In the genomic region with DNA sequence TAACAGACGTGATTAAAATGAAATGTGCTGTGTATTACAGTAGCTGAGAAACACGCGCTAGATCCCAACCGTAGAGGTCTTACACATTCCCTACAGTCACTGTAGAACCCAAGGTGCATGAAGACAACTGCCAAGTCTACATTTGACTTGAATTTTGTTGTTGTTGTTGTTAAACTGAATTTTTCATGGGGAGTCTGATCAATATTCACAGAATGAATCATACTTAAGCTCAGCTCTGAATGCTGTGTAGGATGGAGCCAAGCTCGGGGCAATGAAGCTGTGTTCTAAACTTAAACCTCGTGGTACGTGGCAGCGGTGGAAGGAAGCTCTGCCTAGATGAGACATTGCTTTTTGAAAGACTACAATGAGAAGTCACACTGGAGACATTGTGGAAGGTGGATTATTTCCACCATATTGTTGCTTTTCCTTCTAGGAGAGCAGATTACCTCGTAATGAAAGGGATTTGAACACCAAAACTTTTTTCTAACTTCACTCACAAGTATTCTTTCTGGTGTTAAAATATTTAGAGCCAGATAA, we compare ENCODE assay signal across 11 mouse cellular contexts. TPM values are rescaled to one million over a fixed set of nuclear protein-coding genes. Genes with fewer than 3 reads are reported as not detected.
DNase-seq lines count a peak whose midpoint lies in the region; ATAC-seq and TF ChIP-seq lines count a peak whose summit lies in the region.
"Had no signal": no experiment of that assay in that cellular context is flagged by ENCODE, and none has a peak within 500 bp of the region (broad histone marks: within the 10 kb centered on the region; RNA-seq: fewer than 3 reads in every experiment).

No protein-coding gene starts in this region.

- peak overlapping the region; percentile 17; the same call in 1 of the 2 replicates for H3K4me3 ChIP-seq in heart, embryonic 12.5 days
- peak overlapping the region; percentile 45 for H3K4me3 ChIP-seq in midbrain, embryonic 10.5 days
- no peak overlapping the region for H3K4me3 ChIP-seq in midbrain, postnatal 0 days (ENCODE audit: low read depth, low read length)
- peak overlapping the region; percentile 29; the same call in 1 of the 2 replicates for H3K4me3 ChIP-seq in embryonic fibroblast, embryonic 13.5 days (ENCODE audit: insufficient read depth, low read length)
- no peak overlapping the region for H3K4me3 ChIP-seq in liver, postnatal 0 days (ENCODE audit: low read depth, low read length)

- no peaks in the 10 kb centered on the region for H3K27me3 ChIP-seq in heart, embryonic 12.5 days (replicated peaks)
- no peaks in the 10 kb centered on the region for H3K27me3 ChIP-seq in midbrain, embryonic 10.5 days (ENCODE audit: low read depth, poor library complexity, severe bottlenecking)
- H3K27me3 ChIP-seq in midbrain, postnatal 0 days (ENCODE audit: insufficient read depth, low read length): peaks cover 5% of the 10 kb centered on the region; the same call in 1 of the 2 replicates
- H3K27me3 ChIP-seq in liver, postnatal 0 days (ENCODE audit: insufficient read depth, low read length): no peaks in the 10 kb centered on the region

- no peak for TF ChIP-seq EP300 in liver, postnatal 0 days (IDR thresholded peaks at IDR 0.05; ENCODE audit: low read depth)

- 33% methylated on average over 9 of the region's 9 CpGs for whole genome bisulfite sequencing in heart, embryonic 12.5 days
- WGBS in midbrain, embryonic 10.5 days: 32% methylated on average over 9 of the region's 9 CpGs
- 36% methylated on average over 9 of the region's 9 CpGs for WGBS in midbrain, postnatal 0 days
- WGBS in liver, postnatal 0 days (ENCODE audit: insufficient replicate concordance): 35% methylated on average over 9 of the region's 9 CpGs

- no peak overlapping the region for H3K9ac ChIP-seq in heart, embryonic 12.5 days
- H3K9ac ChIP-seq in midbrain, postnatal 0 days (replicated peaks; ENCODE audit: low read length, poor library complexity, severe bottlenecking): no peak overlapping the region
- H3K9ac ChIP-seq in liver, postnatal 0 days (replicated peaks): no peak overlapping the region

- TF ChIP-seq CTCF in midbrain, postnatal 0 days (IDR thresholded peaks at IDR 0.05): no peak
- no peak for TF ChIP-seq CTCF in embryonic fibroblast, embryonic 13.5 days (IDR thresholded peaks at IDR 0.05; ENCODE audit: borderline replicate concordance, insufficient read depth, low read length)
- TF ChIP-seq CTCF in liver, postnatal 0 days (IDR thresholded peaks at IDR 0.05; ENCODE audit: low read depth): no peak

- no peaks in the 10 kb centered on the region for H3K9me3 ChIP-seq in heart, embryonic 12.5 days (replicated peaks)
- H3K9me3 ChIP-seq in midbrain, embryonic 10.5 days (replicated peaks): no peaks in the 10 kb centered on the region
- no peaks in the 10 kb centered on the region for H3K9me3 ChIP-seq in midbrain, postnatal 0 days (ENCODE audit: low read length)
- H3K9me3 ChIP-seq in liver, postnatal 0 days (ENCODE audit: low read length): no peaks in the 10 kb centered on the region

- no peak overlapping the region for H3K27ac ChIP-seq in heart, embryonic 12.5 days (ENCODE audit: poor library complexity, severe bottlenecking)
- H3K27ac ChIP-seq in midbrain, embryonic 10.5 days (replicated peaks): no peak overlapping the region
- H3K27ac ChIP-seq in midbrain, postnatal 0 days (ENCODE audit: low read depth, low read length): no peak overlapping the region
- H3K27ac ChIP-seq in embryonic fibroblast, embryonic 13.5 days (ENCODE audit: insufficient read depth, low read length): peak overlapping the region; percentile 1; the same call in 1 of the 2 replicates
- no peak overlapping the region for H3K27ac ChIP-seq in liver, postnatal 0 days (ENCODE audit: low read depth)

- ATAC-seq in heart, embryonic 12.5 days (ENCODE audit: insufficient number of reproducible peaks, low FRiP score): no peak
- no peak for ATAC-seq in midbrain, postnatal 0 days (ENCODE audit: low FRiP score)
- no peak for ATAC-seq in liver, postnatal 0 days

- no peaks in the 10 kb centered on the region for H3K36me3 ChIP-seq in heart, embryonic 12.5 days
- no peaks in the 10 kb centered on the region for H3K36me3 ChIP-seq in midbrain, embryonic 10.5 days
- no peaks in the 10 kb centered on the region for H3K36me3 ChIP-seq in midbrain, postnatal 0 days (ENCODE audit: insufficient read depth, low read length)
- H3K36me3 ChIP-seq in liver, postnatal 0 days (replicated peaks; ENCODE audit: insufficient read depth, low read length): no peaks in the 10 kb centered on the region

- intact Hi-C loops in heart, postnatal 36 days (cut with DNase I): no loop called here

- no peak for DNase-seq in heart, postnatal 36 days
- DNase-seq in midbrain, embryonic 10.5 days (ENCODE audit: low spot score): no peak
- no peak for DNase-seq in midbrain, postnatal 0 days (ENCODE audit: low spot score)
- DNase-seq in liver, postnatal 0 days: no peak
- no peak for DNase-seq in gastrocnemius, postnatal 25 days
- DNase-seq in cerebellum, adult 18-20 months: no peak
- DNase-seq: cerebellum, adult 2 months; heart, postnatal 14 days had no signal

- TF ChIP-seq POLR2A in embryonic fibroblast, embryonic 13.5 days (IDR thresholded peaks at IDR 0.05; ENCODE audit: low read depth, low read length): no peak

- H3K4me2 ChIP-seq in heart, embryonic 12.5 days: peak overlapping the region; percentile 48
- H3K4me2 ChIP-seq in midbrain, postnatal 0 days (ENCODE audit: low read depth, low read length, poor library complexity, severe bottlenecking): no peak overlapping the region
- peak overlapping the region; percentile 47 for H3K4me2 ChIP-seq in liver, postnatal 0 days (ENCODE audit: low read depth, low read length)

- H3K4me1 ChIP-seq in heart, embryonic 12.5 days (replicated peaks): peaks cover 24% of the 10 kb centered on the region
- peaks cover 59% of the 10 kb centered on the region for H3K4me1 ChIP-seq in midbrain, embryonic 10.5 days
- H3K4me1 ChIP-seq in midbrain, postnatal 0 days (ENCODE audit: insufficient read depth, low read length): no peaks in the 10 kb centered on the region; the same call in 1 of the 2 replicates
- no peaks in the 10 kb centered on the region; the same call in 1 of the 2 replicates for H3K4me1 ChIP-seq in embryonic fibroblast, embryonic 13.5 days (ENCODE audit: control insufficient read depth, insufficient read depth, low read length)
- peaks cover 21% of the 10 kb centered on the region for H3K4me1 ChIP-seq in liver, postnatal 0 days (ENCODE audit: insufficient read depth)

RNA-seq across cellular contexts. Expression of a gene that starts 13.4 kb away (rescaled TPM):
- 0.45 and 0.58 TPM in 2 replicates for polyA plus RNA-seq in heart, embryonic 12.5 days (2016; fragmentation: Nextera tagmentation; extraction: Ambion mirVana)
- not detected for total RNA-seq in heart, postnatal 36 days (2021)
- 0.26 and 0.38 TPM in 2 replicates for polyA plus RNA-seq in midbrain, embryonic 10.5 days (2016; fragmentation: Nextera tagmentation; extraction: Ambion mirVana)
- 0.16 TPM in 1 of 2 replicates, not detected in the other for total RNA-seq in midbrain, postnatal 0 days (2014; rRNA removed)
- polyA plus RNA-seq in midbrain, postnatal 0 days (2015; fragmentation: Nextera tagmentation; extraction: Ambion mirVana): not detected in 2 replicates
- not detected in 2 replicates for polyA plus RNA-seq in embryonic fibroblast, embryonic 13.5 days (2011; ENCODE audit: insufficient read length, low read depth, missing spikeins)
- not detected in 2 replicates for polyA plus RNA-seq in liver, postnatal 0 days (2015; fragmentation: Nextera tagmentation; extraction: Ambion mirVana)
- not detected for total RNA-seq in gastrocnemius, postnatal 25 days (2021)
- total RNA-seq: heart, postnatal 14 days; liver, adult 2 months had no signal
- polyA plus RNA-seq: liver, adult 2 months had no signal

RNA-seq across cellular contexts. Expression of a gene that starts 28.8 kb away (rescaled TPM):
- 4.4 and 5.2 TPM in 2 replicates for polyA plus RNA-seq in heart, embryonic 12.5 days (2016; fragmentation: Nextera tagmentation; extraction: Ambion mirVana)
- 100 to 1,000 TPM; 268 to 283 TPM for total RNA-seq in heart, postnatal 36 days (2021)
- 2.0 and 4.1 TPM in 2 replicates for polyA plus RNA-seq in midbrain, embryonic 10.5 days (2016; fragmentation: Nextera tagmentation; extraction: Ambion mirVana)
- 1,176 and 1,474 TPM in 2 replicates for total RNA-seq in midbrain, postnatal 0 days (2014; rRNA removed)
- polyA plus RNA-seq in midbrain, postnatal 0 days (2015; fragmentation: Nextera tagmentation; extraction: Ambion mirVana): 3.9 and 4.0 TPM in 2 replicates
- polyA plus RNA-seq in embryonic fibroblast, embryonic 13.5 days (2011; ENCODE audit: insufficient read length, low read depth, missing spikeins): 8.1 and 10.5 TPM in 2 replicates
- 7.2 and 7.5 TPM in 2 replicates for polyA plus RNA-seq in liver, postnatal 0 days (2015; fragmentation: Nextera tagmentation; extraction: Ambion mirVana)
- total RNA-seq in gastrocnemius, postnatal 25 days (2021): 100 to 1,000 TPM; 156 to 160 TPM

RNA-seq across cellular contexts. Expression of a gene that starts 31.6 kb away (rescaled TPM):
- 2.7 and 7.0 TPM in 2 replicates for polyA plus RNA-seq in heart, embryonic 12.5 days (2016; fragmentation: Nextera tagmentation; extraction: Ambion mirVana)
- 10 to 100 TPM; 14.1 to 19.0 TPM for total RNA-seq in heart, postnatal 36 days (2021)
- polyA plus RNA-seq in midbrain, embryonic 10.5 days (2016; fragmentation: Nextera tagmentation; extraction: Ambion mirVana): 4.7 and 9.5 TPM in 2 replicates
- total RNA-seq in midbrain, postnatal 0 days (2014; rRNA removed): 52.3 and 293 TPM in 2 replicates
- polyA plus RNA-seq in midbrain, postnatal 0 days (2015; fragmentation: Nextera tagmentation; extraction: Ambion mirVana): 0.54 and 1.5 TPM in 2 replicates
- polyA plus RNA-seq in embryonic fibroblast, embryonic 13.5 days (2011; ENCODE audit: insufficient read length, low read depth, missing spikeins): 12.7 and 20.4 TPM in 2 replicates
- polyA plus RNA-seq in liver, postnatal 0 days (2015; fragmentation: Nextera tagmentation; extraction: Ambion mirVana): 9.7 and 9.8 TPM in 2 replicates
- total RNA-seq in gastrocnemius, postnatal 25 days (2021): 10 to 100 TPM in 1 of 2 experiments, 1 to 10 TPM in 1; 9.5 to 14.9 TPM

RNA-seq across cellular contexts. Expression of a gene that starts 33.1 kb away (rescaled TPM):
- polyA plus RNA-seq in heart, embryonic 12.5 days (2016; fragmentation: Nextera tagmentation; extraction: Ambion mirVana): 3.9 and 4.0 TPM in 2 replicates
- 1 to 10 TPM; 2.5 to 4.1 TPM for total RNA-seq in heart, postnatal 36 days (2021)
- polyA plus RNA-seq in midbrain, embryonic 10.5 days (2016; fragmentation: Nextera tagmentation; extraction: Ambion mirVana): 5.5 and 5.6 TPM in 2 replicates
- total RNA-seq in midbrain, postnatal 0 days (2014; rRNA removed): 99.4 and 262 TPM in 2 replicates
- not detected in 2 replicates for polyA plus RNA-seq in midbrain, postnatal 0 days (2015; fragmentation: Nextera tagmentation; extraction: Ambion mirVana)
- polyA plus RNA-seq in embryonic fibroblast, embryonic 13.5 days (2011; ENCODE audit: insufficient read length, low read depth, missing spikeins): 5.7 TPM in 1 of 2 replicates, not detected in the other
- 3.7 and 6.3 TPM in 2 replicates for polyA plus RNA-seq in liver, postnatal 0 days (2015; fragmentation: Nextera tagmentation; extraction: Ambion mirVana)
- 1 to 10 TPM; 2.0 to 3.9 TPM for total RNA-seq in gastrocnemius, postnatal 25 days (2021)
- polyA plus RNA-seq: cerebellum, adult 2 months had no signal

RNA-seq across cellular contexts. Expression of a gene that starts 36.4 kb away (rescaled TPM):
- 2.6 and 2.9 TPM in 2 replicates for polyA plus RNA-seq in heart, embryonic 12.5 days (2016; fragmentation: Nextera tagmentation; extraction: Ambion mirVana)
- total RNA-seq in heart, postnatal 36 days (2021): not detected
- polyA plus RNA-seq in midbrain, embryonic 10.5 days (2016; fragmentation: Nextera tagmentation; extraction: Ambion mirVana): 0.04 and 0.06 TPM in 2 replicates
- total RNA-seq in midbrain, postnatal 0 days (2014; rRNA removed): 0.05 TPM in 1 of 2 replicates, not detected in the other
- polyA plus RNA-seq in midbrain, postnatal 0 days (2015; fragmentation: Nextera tagmentation; extraction: Ambion mirVana): 0.04 and 0.07 TPM in 2 replicates
- polyA plus RNA-seq in embryonic fibroblast, embryonic 13.5 days (2011; ENCODE audit: insufficient read length, low read depth, missing spikeins): not detected in 2 replicates
- 0.92 and 0.96 TPM in 2 replicates for polyA plus RNA-seq in liver, postnatal 0 days (2015; fragmentation: Nextera tagmentation; extraction: Ambion mirVana)
- total RNA-seq in gastrocnemius, postnatal 25 days (2021): not detected
- total RNA-seq: heart, postnatal 14 days; liver, adult 2 months had no signal
- polyA plus RNA-seq: liver, adult 2 months had no signal

Comparison
In these comparisons a context has a peak if more than half of its experiments do, and no peak if none do; other contexts are left out.
1. H3K4me3 ChIP-seq: peak in heart, embryonic 12.5 days (single experiment), midbrain, embryonic 10.5 days (single experiment) and embryonic fibroblast, embryonic 13.5 days (single experiment); none in midbrain, postnatal 0 days (single experiment) and liver, postnatal 0 days (single experiment).